Mouse (Mus musculus) G1E (cell line): ENCODE measurements around the gene Hs3st4. TPM values are rescaled to one million over a fixed set of nuclear protein-coding genes. Genes with fewer than 3 reads are reported as not detected.

ENCODE experiments used
- ATAC-seq: 2 replicates; pipeline ENCODE4 v1.8.0; 2016; ENCODE audit warnings: mild to moderate bottlenecking; ENCODE audit not compliant: insufficient number of reproducible peaks, poor library complexity, low FRiP score, severe bottlenecking; ENCODE audit errors: extremely low read depth
- DNase-seq: peaks from one replicate; pipeline ENCODE4 v3.0.0; 2012; ENCODE audit warnings: low spot score
- H3K27me3 ChIP-seq: 2 replicates; pipeline ENCODE4 v1.6.1; 2012; ENCODE audit warnings: mild to moderate bottlenecking, low read length, inconsistent platforms; ENCODE audit not compliant: insufficient read depth
- H3K36me3 ChIP-seq: replicated peaks from 2 replicates; pipeline ENCODE3; 2012; ENCODE audit warnings: mild to moderate bottlenecking, inconsistent platforms
- H3K4me1 ChIP-seq: 2 replicates; pipeline ENCODE4 v1.6.1; 2012; ENCODE audit warnings: low read depth, low read length, inconsistent platforms, mixed read lengths; ENCODE audit not compliant: insufficient read depth
- H3K4me3 ChIP-seq: 2 replicates; pipeline ENCODE4 v1.5.1; 2012; ENCODE audit warnings: low read depth, mild to moderate bottlenecking, inconsistent platforms, low read length, moderate library complexity, mixed read lengths
- H3K9me3 ChIP-seq: replicated peaks from 2 replicates; pipeline ENCODE4 v1.6.1; 2012; ENCODE audit warnings: inconsistent platforms
- CTCF ChIP-seq: IDR thresholded peaks from 2 replicates; pipeline ENCODE4 v1.5.1; 2012; ENCODE audit warnings: low read depth, low read length, inconsistent platforms, mixed read lengths
- GATA1 ChIP-seq: IDR thresholded peaks from 2 replicates; pipeline ENCODE4 v1.6.1; 2012; ENCODE audit warnings: borderline replicate concordance, low read length, inconsistent platforms, mixed read lengths
- GATA2 ChIP-seq: IDR thresholded peaks from 2 replicates; pipeline ENCODE4 v1.6.1; 2012; ENCODE audit warnings: low read depth, low read length, inconsistent platforms, borderline replicate concordance
- POLR2AphosphoS5 ChIP-seq: IDR thresholded peaks from 2 replicates; pipeline ENCODE4 v1.6.1; 2012; ENCODE audit warnings: low read depth, low read length, inconsistent platforms; ENCODE audit not compliant: insufficient replicate concordance
- TAL1 ChIP-seq: conservative IDR thresholded peaks from 2 replicates; pipeline ENCODE4 v1.6.1; 2012; ENCODE audit warnings: low read depth, low read length, inconsistent platforms, mixed read lengths
- polyA plus RNA-seq: library from polyadenylated mRNA; stranded (reverse); fragments of >175 nt; gene quantifications from 2 replicates; pipeline ENCODE4 v1.2.3, GENCODE M21; 2012
- total RNA-seq, 2 experiments: library from RNA; stranded (forward) in 1 of 2; stranded (reverse) in 1 of 2; fragments of 200-1000 nt in 1 of 2; fragments of >200 nt in 1 of 2; fragmentation: Nextera tagmentation in 1 of 2; gene quantifications; 2 replicates each; pipeline ENCODE4 v1.2.3; 2014 to 2017

Hs3st4 gene
- total and polyA plus RNA-seq, 3 experiments = not detected

DNA sequence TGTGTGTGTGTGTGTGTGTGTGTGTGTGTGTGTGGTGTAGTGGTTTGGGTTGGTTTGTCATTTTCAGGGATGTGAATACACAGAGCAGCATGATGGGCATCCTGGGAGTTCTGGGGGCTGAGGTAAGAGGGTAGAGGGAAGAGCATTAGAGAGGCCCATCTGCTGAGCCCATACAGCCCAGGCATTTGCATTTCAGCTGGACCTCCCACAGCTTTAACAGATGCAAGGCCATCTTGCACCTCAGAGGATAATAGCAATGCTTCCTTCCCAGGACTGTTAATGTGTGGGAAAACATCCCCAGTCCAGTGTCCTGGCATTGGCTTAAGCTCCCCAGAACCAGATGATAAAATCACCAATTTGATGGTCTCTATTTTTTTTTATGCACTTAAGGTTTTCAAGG lies 444.3 kb downstream of the Hs3st4 start:
- no peak overlapping the region for H3K4me3 ChIP-seq
- TF ChIP-seq GATA2 (no peak), CTCF (no peak), GATA1 (no peak), POLR2AphosphoS5 (no peak), TAL1 (no peak)
- no peaks in the 10 kb centered on the region for H3K4me1 ChIP-seq
- ATAC-seq (no peak), DNase-seq (no peak)
- no peaks in the 10 kb centered on the region for H3K27me3 ChIP-seq
- H3K36me3 ChIP-seq = no peaks in the 10 kb centered on the region
- peaks cover 16% of the 10 kb centered on the region for H3K9me3 ChIP-seq
